Mouse (Mus musculus) A20 (cell line): Measurements from ENCODE around the gene Mef2b.

Experiments used
- DNase-seq: peaks from one replicate; pipeline ENCODE4 v3.0.0-alpha.2; 2011; ENCODE audit warnings: low read depth, low spot score

Gene Mef2b

GRCm38 (mm10) chr8:70139026-70139857 lies at the start of gene Mef2b, which contains the start of the genes Rfxank and Borcs8:
Gene Mef2b, plus strand, starts transcription at chr8:70139711.
Gene Rfxank, minus strand, starts transcription at chr8:70139154.
Gene Borcs8, plus strand, starts transcription at chr8:70139499.
- peak; percentile 100 for DNase-seq

- DNase-seq = no peak
Observed at GRCm38 (mm10) chr8:70092786-70093185, 46.7 kb upstream of the Mef2b start.

- no peak for DNase-seq
Observed at GRCm38 (mm10) chr8:70099276-70099675, 40.2 kb upstream of the Mef2b start.

- DNase-seq = no peak
Observed at GRCm38 (mm10) chr8:70100241-70100640, 39.3 kb upstream of the Mef2b start.

- DNase-seq = peak; percentile 78
Observed at GRCm38 (mm10) chr8:70104506-70104905, 35.0 kb upstream of the Mef2b start.

GRCm38 (mm10) chr8:70104922-70105321 lies 34.6 kb upstream of the Mef2b start:
- no peak for DNase-seq

GRCm38 (mm10) chr8:70110451-70110850 lies 29.1 kb upstream of the Mef2b start:
- DNase-seq = peak; percentile 88

GRCm38 (mm10) chr8:70111192-70111795 lies 28.2 kb upstream of the Mef2b start:
- no peak for DNase-seq

GRCm38 (mm10) chr8:70112401-70113016 lies 27.0 kb upstream of the Mef2b start:
- no peak for DNase-seq

- no peak for DNase-seq
Observed at GRCm38 (mm10) chr8:70114488-70114887, 25.0 kb upstream of the Mef2b start.

GRCm38 (mm10) chr8:70114892-70115291 lies 24.6 kb upstream of the Mef2b start:
- DNase-seq = no peak

- DNase-seq = peak; percentile 68
Observed at GRCm38 (mm10) chr8:70117611-70118010, 21.9 kb upstream of the Mef2b start.

GRCm38 (mm10) chr8:70118726-70119700 lies 20.5 kb upstream of the Mef2b start:
- peak; percentile 19 for DNase-seq

GRCm38 (mm10) chr8:70120667-70121066 lies 18.8 kb upstream of the Mef2b start, which contains the start of gene Ncan:
Gene Ncan, minus strand, starts transcription at chr8:70120873.
- no peak for DNase-seq

- peak; percentile 49 for DNase-seq
Observed at GRCm38 (mm10) chr8:70122863-70123262, 16.6 kb upstream of the Mef2b start.

GRCm38 (mm10) chr8:70124992-70125391 lies 14.5 kb upstream of the Mef2b start:
- no peak for DNase-seq

- DNase-seq = no peak
Observed at GRCm38 (mm10) chr8:70128435-70128834, 11.1 kb upstream of the Mef2b start.

GRCm38 (mm10) chr8:70129309-70129952 lies 10.1 kb upstream of the Mef2b start:
- DNase-seq = no peak

- DNase-seq = no peak
Observed at GRCm38 (mm10) chr8:70130066-70130465, 9.4 kb upstream of the Mef2b start.

- peak; percentile 95 for DNase-seq
Observed at GRCm38 (mm10) chr8:70131166-70131883, 8.2 kb upstream of the Mef2b start, which contains the start of gene Nr2c2ap. Gene Nr2c2ap, plus strand, starts transcription at chr8:70131333.
